8 mouse cellular contexts compared by ENCODE assay signal in genomic region chr15:78772368-78772763, GRCm38 (mm10). TPM values are rescaled to one million over a fixed set of nuclear protein-coding genes. Genes with fewer than 3 reads are reported as not detected.
DNase-seq lines count a peak whose midpoint lies in the region; ATAC-seq and TF ChIP-seq lines count a peak whose summit lies in the region.

No protein-coding gene starts in this region.

- 49% methylated on average over 4 of the region's 4 CpGs for WGBS in embryonic facial prominence, embryonic 12.5 days
- 13% methylated on average over 4 of the region's 4 CpGs for WGBS in liver, embryonic 16.5 days (ENCODE audit: insufficient replicate concordance)
- WGBS in neural tube, embryonic 13.5 days: 57% methylated on average over 4 of the region's 4 CpGs

- H3K9ac ChIP-seq in embryonic facial prominence, embryonic 12.5 days: 0 out of 2 replicates have a peak overlapping the region, but pooled peaks have one; percentile 7
- peak overlapping the region; percentile 17; the same call in 1 of the 2 replicates for H3K9ac ChIP-seq in liver, embryonic 16.5 days (ENCODE audit: low read depth, low read length)
- H3K9ac ChIP-seq in neural tube, embryonic 13.5 days: peak overlapping the region; percentile 64

- H3K4me3 ChIP-seq in E14TG2a.4 (replicated peaks; ENCODE audit: low read length): peak overlapping the region; percentile 78
- peak overlapping the region; percentile 21 for H3K4me3 ChIP-seq in embryonic facial prominence, embryonic 12.5 days
- H3K4me3 ChIP-seq in liver, embryonic 16.5 days (ENCODE audit: low read depth, low read length): peak overlapping the region; percentile 49
- H3K4me3 ChIP-seq in neural tube, embryonic 13.5 days: peak overlapping the region; percentile 34

- no peak for ATAC-seq in embryonic facial prominence, embryonic 12.5 days (ENCODE audit: insufficient number of reproducible peaks, insufficient read depth, low FRiP score, low TSS enrichment)
- peak; percentile 33; the same call in 1 of the 2 replicates for ATAC-seq in liver, embryonic 16.5 days (ENCODE audit: low read depth)
- 0 out of 2 replicates have a peak, but pooled peaks have one; percentile 17 for ATAC-seq in neural tube, embryonic 13.5 days (ENCODE audit: low read depth)

- 0 out of 2 replicates have a peak overlapping the region, but pooled peaks have one; percentile 63 for H3K27ac ChIP-seq in embryonic facial prominence, embryonic 12.5 days
- peak overlapping the region; percentile 45 for H3K27ac ChIP-seq in liver, embryonic 16.5 days (ENCODE audit: low read length)
- peak overlapping the region; percentile 90 for H3K27ac ChIP-seq in neural tube, embryonic 13.5 days (replicated peaks)

- H3K9me3 ChIP-seq in E14TG2a.4 (ENCODE audit: low read length): no peaks in the 10 kb centered on the region
- no peaks in the 10 kb centered on the region for H3K9me3 ChIP-seq in embryonic facial prominence, embryonic 12.5 days
- H3K9me3 ChIP-seq in liver, embryonic 16.5 days (replicated peaks; ENCODE audit: control insufficient read depth, low read length): peaks cover 6% of the 10 kb centered on the region
- H3K9me3 ChIP-seq in neural tube, embryonic 13.5 days: no peaks in the 10 kb centered on the region

- peaks cover 58% of the 10 kb centered on the region for H3K4me1 ChIP-seq in E14TG2a.4 (replicated peaks; ENCODE audit: low read depth, low read length)
- H3K4me1 ChIP-seq in embryonic facial prominence, embryonic 12.5 days: peaks cover 16% of the 10 kb centered on the region; the same call in 1 of the 2 replicates
- H3K4me1 ChIP-seq in liver, embryonic 16.5 days (ENCODE audit: control insufficient read depth, low read depth, low read length): peaks cover 11% of the 10 kb centered on the region
- H3K4me1 ChIP-seq in neural tube, embryonic 13.5 days (replicated peaks): peaks cover 65% of the 10 kb centered on the region

- peak overlapping the region; percentile 29 for H3K4me2 ChIP-seq in embryonic facial prominence, embryonic 12.5 days (replicated peaks)
- H3K4me2 ChIP-seq in liver, embryonic 16.5 days (ENCODE audit: low read depth, low read length): peak overlapping the region; percentile 56
- H3K4me2 ChIP-seq in neural tube, embryonic 13.5 days: peak overlapping the region; percentile 54

- intact Hi-C loops in gastrocnemius, postnatal 14 days (cut with DNase I; ENCODE audit: low total_unique reads): no loop called here

- no peak for TF ChIP-seq CTCF in E14TG2a.4 (conservative IDR thresholded peaks at IDR 0.05; ENCODE audit: low read length)

- peaks cover 14% of the 10 kb centered on the region for H3K36me3 ChIP-seq in E14TG2a.4 (ENCODE audit: insufficient read depth, low read length)
- no peaks in the 10 kb centered on the region for H3K36me3 ChIP-seq in embryonic facial prominence, embryonic 12.5 days
- no peaks in the 10 kb centered on the region; the same call in 1 of the 2 replicates for H3K36me3 ChIP-seq in liver, embryonic 16.5 days (ENCODE audit: control insufficient read depth, insufficient read depth)
- H3K36me3 ChIP-seq in neural tube, embryonic 13.5 days: no peaks in the 10 kb centered on the region

- H3K27me3 ChIP-seq in E14TG2a.4 (ENCODE audit: insufficient read depth, low read length): peaks cover 13% of the 10 kb centered on the region
- peaks cover 2% of the 10 kb centered on the region; the same call in 1 of the 2 replicates for H3K27me3 ChIP-seq in embryonic facial prominence, embryonic 12.5 days
- H3K27me3 ChIP-seq in liver, embryonic 16.5 days (ENCODE audit: control insufficient read depth, insufficient read depth, low read depth, low read length): no peaks in the 10 kb centered on the region
- no peaks in the 10 kb centered on the region for H3K27me3 ChIP-seq in neural tube, embryonic 13.5 days

- DNase-seq in induced T-regulatory cell, adult 2 months (ENCODE audit: low read depth): peak; percentile 82
- DNase-seq in cerebellum, adult 11 months: no peak
- DNase-seq in gastrocnemius, postnatal 14 days: no peak
- no peak for DNase-seq in layer of hippocampus, adult 18-20 months (ENCODE audit: low spot score in 2 of 2)

RNA-seq across cellular contexts. Expression of gene Mfng, which starts 0.9 kb away (rescaled TPM):
- polyA plus RNA-seq in embryonic facial prominence, embryonic 12.5 days (2016; fragmentation: Nextera tagmentation; extraction: Ambion mirVana): 29.1 and 29.3 TPM in 2 replicates
- polyA plus RNA-seq in liver, embryonic 16.5 days (2015; fragmentation: Nextera tagmentation; extraction: Ambion mirVana): 4.5 and 5.4 TPM in 2 replicates
- polyA plus RNA-seq in neural tube, embryonic 13.5 days (2015; fragmentation: Nextera tagmentation; extraction: Ambion mirVana): 34.2 and 34.4 TPM in 2 replicates
- total RNA-seq in gastrocnemius, postnatal 14 days (2021): 1 to 10 TPM; 5.6 to 7.1 TPM
- 1 to 10 TPM; 6.0 to 6.2 TPM for total RNA-seq in layer of hippocampus, adult 18-20 months (2021)

RNA-seq across cellular contexts. Expression of gene Card10, which starts 30.5 kb away (rescaled TPM):
- 3.6 TPM in 2 replicates for polyA plus RNA-seq in embryonic facial prominence, embryonic 12.5 days (2016; fragmentation: Nextera tagmentation; extraction: Ambion mirVana)
- 1.8 and 2.1 TPM in 2 replicates for polyA plus RNA-seq in liver, embryonic 16.5 days (2015; fragmentation: Nextera tagmentation; extraction: Ambion mirVana)
- 1.7 and 2.0 TPM in 2 replicates for polyA plus RNA-seq in neural tube, embryonic 13.5 days (2015; fragmentation: Nextera tagmentation; extraction: Ambion mirVana)
- 1 to 10 TPM; 9.6 to 9.7 TPM for total RNA-seq in gastrocnemius, postnatal 14 days (2021)
- 1 to 10 TPM; 5.9 to 6.7 TPM for total RNA-seq in layer of hippocampus, adult 18-20 months (2021)

RNA-seq across cellular contexts. Expression of gene Elfn2, which starts 53.8 kb away (rescaled TPM):
- polyA plus RNA-seq in embryonic facial prominence, embryonic 12.5 days (2016; fragmentation: Nextera tagmentation; extraction: Ambion mirVana): 0.06 and 0.19 TPM in 2 replicates
- not detected in 2 replicates for polyA plus RNA-seq in liver, embryonic 16.5 days (2015; fragmentation: Nextera tagmentation; extraction: Ambion mirVana)
- 5.5 and 6.0 TPM in 2 replicates for polyA plus RNA-seq in neural tube, embryonic 13.5 days (2015; fragmentation: Nextera tagmentation; extraction: Ambion mirVana)
- under 1 TPM; 0.07 to 0.62 TPM for total RNA-seq in gastrocnemius, postnatal 14 days (2021)
- 100 to 1,000 TPM; 206 to 214 TPM for total RNA-seq in layer of hippocampus, adult 18-20 months (2021)

Comparison
In these comparisons a context has a peak if more than half of its experiments do, and no peak if none do; other contexts are left out.
1. H3K4me3 ChIP-seq: peak in every context shown above with its lines; median percentile 78 in E14TG2a.4; 49 in liver, embryonic 16.5 days; 34 in neural tube, embryonic 13.5 days; 21 in embryonic facial prominence, embryonic 12.5 days.
2. H3K9ac ChIP-seq: peak in every context shown above with its lines; median percentile 64 in neural tube, embryonic 13.5 days; 17 in liver, embryonic 16.5 days; 7 in embryonic facial prominence, embryonic 12.5 days.